Mouse (Mus musculus): ENCODE measurements around the gene Gm26566.
"Not testable (repeated sequence)": the region's sequence is repeated elsewhere in the genome, so short reads cannot be mapped to it uniquely, and the experiment has no call there.

The Gm26566 gene

DNA sequence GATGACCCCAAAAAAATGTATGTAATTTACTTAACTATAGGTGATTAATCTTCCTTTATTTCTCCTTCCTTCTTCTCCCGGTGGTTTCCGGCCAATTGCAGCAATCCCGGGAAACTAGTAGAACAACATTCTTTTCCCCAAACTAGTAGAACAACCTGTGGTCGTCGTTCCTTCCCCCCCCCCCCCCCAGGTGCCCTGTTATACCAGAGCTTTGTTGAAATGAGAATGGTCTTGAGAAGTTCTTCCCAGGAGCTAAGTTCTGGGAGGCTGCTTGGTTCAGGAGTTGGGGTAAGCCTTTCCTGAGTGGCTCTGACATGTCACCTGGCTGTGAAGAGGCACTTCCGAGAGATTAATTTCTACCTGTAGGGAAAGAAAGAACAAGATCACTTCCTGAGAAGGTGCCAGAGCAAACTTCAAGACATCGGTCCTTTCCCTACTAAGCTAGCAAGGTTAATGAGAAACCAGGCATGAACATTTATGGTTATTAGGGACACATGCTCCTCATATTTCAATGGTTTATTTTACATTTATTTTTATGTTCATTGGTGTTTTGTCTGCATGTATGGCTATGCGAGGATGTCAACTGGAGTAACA, 2.0 kb downstream of the Gm26566 start:
- in situ Hi-C loops (cut with MboI; ENCODE audit: unreplicated experiment in 2 of 2): loop anchor here in 1 of 2 experiments (25.0 kb wide), 3 partner anchors 414 to 789 kb away; partner anchors contain the start of genes Cdkn2a and Mtap

DNA sequence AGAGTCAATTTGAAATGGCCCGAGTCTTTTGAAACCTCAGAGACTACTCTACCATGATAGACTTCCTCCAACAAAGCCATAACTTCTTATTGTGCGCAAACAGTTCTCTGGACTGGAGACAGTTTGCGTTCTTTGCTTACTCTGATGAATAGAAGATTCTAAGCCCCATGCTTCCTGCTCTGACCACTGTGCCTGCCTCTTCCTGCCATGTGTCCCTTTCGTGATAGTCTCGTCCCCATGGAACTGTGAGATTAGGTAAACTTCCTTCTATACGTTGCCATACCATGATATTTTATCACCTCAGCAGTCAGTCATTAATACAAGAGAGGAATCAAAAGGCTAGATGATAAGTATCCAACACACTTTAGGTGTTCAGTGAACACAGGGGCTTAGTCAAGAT, 5.1 kb downstream of the Gm26566 start:
- in situ Hi-C loops (cut with MboI; ENCODE audit: unreplicated experiment in 2 of 2): loop anchor here (5.0 kb wide), 2 partner anchors 34 to 39 kb away; partner anchors contain the start of gene Ifnab (in 1 of the 2)

DNA sequence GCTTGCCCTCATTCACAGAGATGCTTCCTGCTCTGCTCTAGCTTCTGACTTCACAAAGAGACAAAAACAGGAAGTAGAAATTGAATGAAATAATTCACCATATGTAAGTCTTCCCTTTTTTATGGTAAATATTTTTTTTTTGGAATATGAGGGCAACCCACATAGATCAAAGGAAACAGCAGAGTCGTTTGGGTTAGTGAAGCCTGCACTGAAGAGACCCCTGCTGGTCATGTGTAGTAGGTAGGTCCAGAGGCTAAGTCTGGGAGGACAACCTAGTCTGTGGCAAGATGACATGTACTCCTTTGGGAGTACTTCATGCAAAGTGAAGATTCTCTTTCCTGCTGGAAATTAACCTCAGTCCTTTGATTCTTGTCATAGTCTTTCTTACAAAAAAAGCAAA, 5.7 kb downstream of the Gm26566 start:
- in situ Hi-C loops (cut with MboI; ENCODE audit: unreplicated experiment in 2 of 2): loop anchor here (5.0 kb wide), 2 partner anchors 35 to 40 kb away; partner anchors contain the start of gene Ifnab (in 1 of the 2)

DNA sequence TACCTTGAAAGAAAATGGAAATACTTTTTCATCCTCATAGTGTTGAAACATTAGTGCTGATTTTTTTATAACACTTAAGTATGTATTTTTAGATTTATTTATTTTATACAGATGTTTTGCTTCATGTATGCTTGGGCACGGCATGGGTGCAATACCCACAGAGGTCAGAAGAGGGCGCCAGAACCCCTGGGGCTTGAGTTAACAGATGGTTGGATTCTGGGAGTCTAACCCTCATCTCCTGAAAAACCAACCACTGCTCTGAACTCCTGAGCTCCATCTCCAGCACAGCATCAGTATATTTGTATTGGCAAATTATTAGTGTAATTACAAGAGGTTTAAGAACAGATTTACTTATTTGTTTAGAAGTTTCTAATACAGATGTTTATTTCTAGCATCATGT, 16.9 kb downstream of the Gm26566 start:
- in situ Hi-C loops (cut with MboI; ENCODE audit: unreplicated experiment in 2 of 2): no loop called here

DNA sequence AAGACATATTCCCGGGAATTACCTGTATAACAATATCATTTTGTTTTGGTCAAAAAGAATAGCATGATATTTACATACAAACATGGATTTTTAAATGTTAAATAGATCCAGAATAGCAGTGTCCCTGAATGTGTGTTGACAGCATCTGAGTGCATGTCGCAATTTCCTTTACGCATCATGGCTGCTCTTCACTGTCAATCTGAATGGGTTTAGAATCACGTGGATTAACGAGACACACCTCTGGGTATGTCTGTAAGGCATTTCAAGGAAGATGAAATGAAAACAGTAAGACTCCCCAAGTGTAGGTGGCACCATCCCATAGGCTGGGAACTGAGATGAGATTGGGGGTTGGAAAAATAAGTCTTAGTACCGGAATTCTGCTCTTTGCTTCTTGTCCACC, 17.4 kb downstream of the Gm26566 start:
- in situ Hi-C loops (cut with MboI; ENCODE audit: unreplicated experiment in 2 of 2): no loop called here

DNA sequence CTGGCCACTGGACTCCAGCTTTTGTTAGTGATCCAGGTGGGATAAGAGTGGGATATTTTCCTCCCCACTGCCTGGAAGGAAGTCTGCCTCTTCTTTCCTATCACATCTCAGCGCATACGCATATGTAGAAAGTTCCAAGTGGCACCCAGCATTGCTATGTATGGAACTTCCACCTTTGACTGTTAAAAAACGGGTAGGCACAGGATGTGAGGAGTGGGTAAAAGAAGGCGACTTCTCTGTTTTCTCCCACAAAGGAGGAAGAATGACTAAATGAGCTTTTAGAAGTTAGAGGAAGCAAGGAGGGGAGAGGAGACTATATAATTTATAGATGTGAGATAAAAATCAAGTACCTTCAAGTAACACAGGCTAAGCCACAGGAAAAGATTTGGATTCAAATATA, 19.8 kb downstream of the Gm26566 start:
- in situ Hi-C loops (cut with MboI; ENCODE audit: unreplicated experiment in 2 of 2): no loop called here

DNA sequence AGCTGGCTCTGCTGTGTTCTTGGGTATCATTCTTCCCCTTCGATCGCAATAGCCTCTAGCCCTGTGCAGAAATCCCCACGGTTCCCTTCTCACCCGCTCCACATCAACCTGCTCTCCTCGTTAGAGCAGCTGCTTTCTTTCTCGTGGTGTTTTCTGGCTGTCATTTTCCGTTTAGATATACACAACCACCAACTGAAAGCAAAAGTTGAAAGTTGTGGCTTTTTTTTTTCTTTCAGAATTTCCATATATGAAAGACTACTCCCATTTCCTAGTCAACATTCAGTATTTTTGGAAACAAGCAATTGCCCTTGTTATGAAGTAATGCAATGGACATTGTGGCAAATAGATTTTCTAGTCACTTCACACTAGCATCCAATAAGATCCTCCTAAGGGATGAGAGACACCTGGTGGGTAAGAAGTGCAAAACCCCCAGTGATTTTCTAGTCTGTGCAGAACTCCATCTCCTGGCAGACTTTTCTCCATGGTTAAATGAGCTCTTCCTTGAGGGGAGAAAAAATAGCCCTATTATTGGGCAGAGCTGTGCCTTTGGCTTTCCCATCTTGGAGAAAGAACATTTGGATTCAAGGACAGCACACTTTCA, 21.3 kb downstream of the Gm26566 start:
- in situ Hi-C loops (cut with MboI; ENCODE audit: unreplicated experiment in 2 of 2): no loop called here

DNA sequence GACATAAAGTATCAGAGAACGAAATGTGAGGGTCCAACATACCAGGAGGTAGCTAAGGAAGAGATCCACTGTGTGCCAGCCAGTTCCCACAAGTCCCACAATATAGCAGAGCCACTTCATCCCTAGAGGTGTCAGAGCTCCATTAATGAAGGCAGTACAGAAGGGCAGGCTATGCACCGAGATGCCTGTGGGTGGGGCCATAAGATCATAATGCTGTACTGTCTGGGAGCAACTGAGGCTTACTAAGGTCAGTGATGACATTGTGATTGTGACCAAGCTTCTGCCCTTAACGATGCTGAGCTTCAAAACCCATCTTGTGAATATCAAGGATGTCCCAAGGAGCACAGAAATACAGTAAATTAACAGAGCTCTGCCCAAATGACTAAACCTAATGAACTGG, 22.6 kb downstream of the Gm26566 start:
- in situ Hi-C loops (cut with MboI; ENCODE audit: unreplicated experiment in 2 of 2): no loop called here

DNA sequence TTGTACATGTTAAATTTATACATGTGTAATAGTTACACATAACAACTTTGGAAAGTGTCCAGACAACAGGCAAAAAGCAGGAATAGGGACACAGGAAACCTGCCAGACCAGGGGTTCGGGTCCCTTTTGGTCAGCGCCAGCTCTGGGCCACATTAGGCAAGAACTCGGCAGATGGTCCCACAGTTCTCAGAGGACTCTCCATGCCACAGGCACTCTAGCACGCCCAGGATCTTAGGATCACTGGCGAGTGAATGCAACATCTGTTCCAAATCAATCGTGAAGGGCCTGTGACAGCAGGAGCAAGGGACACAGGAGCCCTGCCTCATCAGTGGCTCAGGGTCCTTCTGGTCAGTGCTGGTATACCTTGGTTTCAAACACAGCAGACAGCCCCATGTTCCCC, 28.3 kb downstream of the Gm26566 start:
- in situ Hi-C loops (cut with MboI; ENCODE audit: unreplicated experiment in 2 of 2): no loop called here

DNA sequence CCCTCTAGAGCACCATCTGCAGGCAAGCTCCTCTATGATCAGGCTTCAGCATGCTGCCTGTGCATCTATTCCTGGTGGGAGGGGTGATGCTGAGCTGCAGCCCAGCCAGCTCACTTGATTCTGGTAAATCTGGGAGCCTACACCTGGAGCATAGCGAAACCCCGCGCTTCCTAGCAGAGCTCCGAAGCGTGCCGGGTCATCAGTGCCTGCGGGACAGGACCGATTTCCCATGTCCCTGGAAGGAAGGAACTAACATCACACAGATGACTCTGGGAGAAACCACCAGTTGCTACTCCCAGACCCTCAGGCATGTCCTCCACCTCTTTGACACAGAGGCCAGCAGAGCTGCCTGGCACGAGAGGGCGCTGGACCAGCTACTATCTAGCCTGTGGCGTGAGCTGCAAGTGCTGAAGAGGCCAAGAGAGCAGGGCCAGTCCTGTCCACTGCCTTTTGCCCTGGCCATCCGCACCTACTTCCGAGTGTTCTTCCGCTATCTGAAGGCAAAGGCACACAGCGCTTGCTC, 33.3 kb downstream of the Gm26566 start, which contains the start of gene Gm13271:
Gene Gm13271, plus strand, starts transcription at position 51 of the 523 bp plus-strand sequence.
- in situ Hi-C loops (cut with MboI; ENCODE audit: unreplicated experiment in 2 of 2): not testable (repeated sequence)

DNA sequence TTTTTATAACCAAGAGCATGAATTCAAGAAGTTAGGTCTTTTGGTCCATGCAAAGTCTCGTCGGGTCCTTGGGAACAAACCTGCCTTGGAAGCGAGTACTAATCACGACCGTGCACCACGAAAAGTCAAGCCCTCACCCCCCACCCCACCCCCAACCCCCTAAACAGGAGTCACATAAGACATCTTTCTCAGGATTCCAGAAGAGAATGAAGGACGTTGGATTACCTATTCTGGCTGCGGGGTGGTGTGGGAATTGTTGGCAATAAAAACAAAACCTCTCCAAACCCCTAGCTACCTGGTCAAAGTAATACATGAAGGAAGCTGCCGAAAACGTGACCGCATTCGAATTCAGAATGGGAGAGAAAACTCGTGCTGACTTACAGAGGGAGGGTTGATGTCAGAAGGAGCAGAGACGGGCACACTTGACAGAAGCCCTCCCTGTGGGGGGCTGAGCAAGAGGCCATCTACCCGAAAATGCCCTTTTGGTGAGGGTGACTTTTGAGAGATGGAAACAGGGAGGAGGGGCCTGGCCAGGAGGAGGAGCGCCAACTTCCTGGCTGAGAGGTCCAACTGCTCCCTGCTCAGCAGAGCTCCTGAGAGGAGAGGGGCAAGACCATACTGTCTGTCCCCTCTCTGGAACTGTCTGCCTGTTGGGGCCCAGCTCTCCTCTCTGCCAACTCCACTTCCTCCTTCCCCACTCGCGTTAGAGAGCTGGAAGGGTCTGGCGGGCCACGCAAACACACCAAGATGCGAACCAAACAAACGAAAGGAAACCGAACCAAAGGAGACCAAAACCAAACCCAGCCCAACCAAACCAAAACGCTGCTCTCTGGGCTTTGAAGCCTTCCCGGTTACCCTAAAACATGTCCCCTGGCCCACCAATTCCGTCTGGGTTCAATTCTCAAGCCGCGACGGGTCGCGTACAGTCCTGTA, 35.2 kb downstream of the Gm26566 start:
- in situ Hi-C loops (cut with MboI; ENCODE audit: unreplicated experiment in 2 of 2): not testable (repeated sequence)

DNA sequence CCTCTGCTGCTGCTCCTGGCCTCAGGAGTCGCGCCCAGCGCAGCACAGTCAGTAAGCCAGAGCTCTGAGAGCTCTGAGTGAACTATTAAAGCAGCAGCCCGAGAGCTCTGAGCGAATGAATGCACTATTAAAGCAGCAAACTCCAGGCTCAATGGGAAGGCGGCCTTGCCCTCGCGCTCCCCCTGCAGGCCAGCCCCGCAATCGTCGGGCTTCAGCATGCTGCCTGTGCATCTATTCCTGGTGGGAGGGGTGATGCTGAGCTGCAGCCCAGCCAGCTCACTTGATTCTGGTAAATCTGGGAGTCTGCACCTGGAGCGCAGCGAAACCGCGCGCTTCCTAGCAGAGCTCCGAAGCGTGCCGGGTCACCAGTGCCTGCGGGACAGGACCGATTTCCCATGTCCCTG, 36.0 kb downstream of the Gm26566 start:
- in situ Hi-C loops (cut with MboI; ENCODE audit: unreplicated experiment in 2 of 2): not testable (repeated sequence)

DNA sequence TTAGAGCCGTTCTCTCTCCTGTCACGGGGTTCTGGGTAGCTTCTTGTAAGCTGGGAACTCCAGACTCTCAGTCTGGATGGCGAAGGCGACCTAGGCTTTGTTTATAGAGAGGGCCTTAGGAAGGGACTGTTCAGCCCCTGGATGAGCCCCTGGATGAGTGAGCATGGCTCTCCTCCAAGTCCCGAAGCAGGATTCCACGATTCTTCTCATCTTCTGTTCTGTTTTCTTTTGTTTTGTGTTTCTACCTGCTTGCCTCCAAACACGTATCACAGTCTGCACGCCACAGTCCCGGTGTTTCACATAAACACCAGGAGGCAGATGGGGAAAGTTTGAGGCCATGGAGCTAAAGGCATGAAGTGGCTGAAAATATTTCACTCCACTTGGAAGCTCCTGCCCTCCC, 37.1 kb downstream of the Gm26566 start:
- in situ Hi-C loops (cut with MboI; ENCODE audit: unreplicated experiment in 2 of 2): not testable (repeated sequence)

DNA sequence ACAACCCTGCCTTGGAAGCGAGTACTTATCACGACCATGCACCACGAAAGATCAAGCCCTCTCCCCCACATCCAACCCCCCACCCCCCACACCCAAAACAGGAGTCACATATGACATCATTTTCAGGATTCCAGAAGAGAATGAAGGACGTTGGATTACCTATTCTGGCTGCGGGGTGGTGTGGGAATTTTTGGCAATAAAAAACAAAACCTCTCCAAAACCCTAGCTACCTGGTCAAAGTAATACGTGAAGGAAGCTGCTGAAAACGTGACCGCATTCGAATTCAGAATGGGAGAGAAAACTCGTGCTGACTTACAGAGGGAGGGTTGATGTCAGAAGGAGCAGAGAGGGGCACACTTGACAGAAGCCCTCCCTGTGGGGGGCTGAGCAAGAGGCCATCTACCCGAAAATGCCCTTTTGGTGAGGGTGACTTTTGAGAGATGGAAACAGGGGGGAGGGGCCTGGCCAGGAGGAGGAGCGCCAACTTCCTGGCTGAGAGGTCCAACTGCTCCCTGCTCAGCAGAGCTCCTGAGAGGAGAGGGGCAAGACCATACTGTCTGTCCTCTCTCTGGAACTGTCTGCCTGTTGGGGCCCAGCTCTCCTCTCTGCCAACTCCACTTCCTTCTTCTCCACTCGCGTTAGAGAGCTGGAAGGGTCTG, 38.1 kb downstream of the Gm26566 start, which contains the start of gene Gm13283:
Gene Gm13283, plus strand, starts transcription at position 510 of the 659 bp plus-strand sequence.
- in situ Hi-C loops (cut with MboI; ENCODE audit: unreplicated experiment in 2 of 2): not testable (repeated sequence)

DNA sequence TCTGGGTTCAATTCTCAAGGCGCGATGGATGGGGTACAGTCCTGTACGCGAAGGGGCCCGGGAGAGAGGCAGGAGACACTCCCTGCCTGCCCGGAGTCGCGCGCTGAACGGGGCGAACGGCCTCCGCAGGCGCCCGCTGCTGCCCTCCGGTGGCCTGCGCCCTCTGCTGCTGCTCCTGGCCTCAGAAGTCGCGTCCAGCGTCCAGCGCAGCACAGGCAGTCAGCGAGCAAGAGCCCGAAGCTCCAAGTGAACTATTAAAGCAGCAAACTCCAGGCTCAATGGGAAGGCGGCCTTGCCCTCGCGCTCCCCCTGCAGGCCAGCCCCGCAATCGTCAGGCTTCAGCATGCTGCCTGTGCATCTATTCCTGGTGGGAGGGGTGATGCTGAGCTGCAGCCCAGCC, 38.8 kb downstream of the Gm26566 start:
- in situ Hi-C loops (cut with MboI; ENCODE audit: unreplicated experiment in 2 of 2): not testable (repeated sequence)

DNA sequence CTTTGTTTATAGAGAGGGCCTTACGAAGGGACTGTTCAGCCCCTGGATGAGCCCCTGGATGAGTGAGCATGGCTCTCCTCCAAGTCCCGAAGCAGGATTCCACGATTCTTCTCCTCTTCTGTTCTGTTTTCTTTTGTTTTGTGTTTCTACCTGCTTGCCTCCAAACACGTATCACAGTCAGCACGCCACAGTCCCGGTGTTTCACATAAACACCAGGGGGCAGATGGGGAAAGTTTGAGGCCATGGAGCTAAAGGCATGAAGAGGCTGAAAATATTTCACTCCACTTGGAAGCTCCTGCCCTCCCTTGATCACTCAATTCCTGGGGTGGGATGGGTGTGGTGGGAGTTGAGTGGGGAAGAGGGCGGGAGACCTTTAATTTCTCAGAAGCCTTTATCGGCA, 40.2 kb downstream of the Gm26566 start:
- in situ Hi-C loops (cut with MboI; ENCODE audit: unreplicated experiment in 2 of 2): not testable (repeated sequence)

DNA sequence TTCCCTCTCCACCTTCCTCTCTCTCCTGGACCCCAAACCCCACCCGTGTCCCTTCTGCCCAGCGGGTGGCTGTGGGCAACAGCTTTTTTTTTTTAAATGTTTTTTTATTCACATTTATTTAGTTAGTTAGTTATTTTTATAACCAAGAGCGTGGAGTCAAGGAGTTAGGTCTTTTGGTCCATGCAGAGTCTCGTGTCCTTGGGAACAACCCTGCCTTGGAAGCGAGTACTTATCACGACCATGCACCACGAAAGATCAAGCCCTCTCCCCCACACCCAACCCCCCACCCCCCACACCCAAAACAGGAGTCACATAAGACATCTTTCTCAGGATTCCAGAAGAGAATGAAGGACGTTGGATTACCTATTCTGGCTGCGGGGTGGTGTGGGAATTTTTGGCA, 40.7 kb downstream of the Gm26566 start:
- in situ Hi-C loops (cut with MboI; ENCODE audit: unreplicated experiment in 2 of 2): not testable (repeated sequence)

DNA sequence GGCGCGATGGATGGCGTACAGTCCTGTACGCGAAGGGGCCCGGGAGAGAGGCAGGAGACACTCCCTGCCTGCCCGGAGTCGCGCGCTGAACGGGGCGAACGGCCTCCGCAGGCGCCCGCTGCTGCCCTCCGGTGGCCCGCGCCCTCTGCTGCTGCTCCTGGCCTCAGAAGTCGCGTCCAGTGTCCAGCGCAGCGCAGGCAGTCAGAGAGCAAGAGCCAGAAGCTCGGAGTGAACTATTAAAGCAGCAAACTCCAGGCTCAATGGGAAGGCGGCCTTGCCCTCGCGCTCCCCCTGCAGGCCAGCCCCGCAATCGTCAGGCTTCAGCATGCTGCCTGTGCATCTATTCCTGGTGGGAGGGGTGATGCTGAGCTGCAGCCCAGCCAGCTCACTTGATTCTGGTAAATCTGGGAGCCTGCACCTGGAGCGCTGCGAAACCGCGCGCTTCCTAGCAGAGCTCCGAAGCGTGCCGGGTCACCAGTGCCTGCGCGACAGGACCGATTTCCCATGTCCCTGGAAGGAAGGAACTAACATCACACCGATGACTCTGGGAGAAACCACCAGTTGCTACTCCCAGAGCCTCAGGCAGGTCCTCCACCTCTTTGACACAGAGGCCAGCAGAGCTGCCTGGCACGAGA, 41.9 kb downstream of the Gm26566 start:
- in situ Hi-C loops (cut with MboI; ENCODE audit: unreplicated experiment in 2 of 2): not testable (repeated sequence)

Data from v-Abl transformed pro-B cells (cell line).